Mouse (Mus musculus) adrenal gland, postnatal 36 days (tissue): ENCODE measurements around the gene Brca1. TPM values are rescaled to one million over a fixed set of nuclear protein-coding genes. Genes with fewer than 3 reads are reported as not detected.
"Not testable (repeated sequence)": the region's sequence is repeated elsewhere in the genome, so short reads cannot be mapped to it uniquely, and the experiment has no call there.

Experiments
- DNase-seq, 2 experiments: peaks; one replicate each; pipeline ENCODE4 v3.0.0; 2021; ENCODE audit warnings: mixed read lengths in 1 of 2
- total RNA-seq, 2 experiments: library from RNA; stranded (reverse); gene quantifications; 2 replicates each; pipeline ENCODE4 v1.2.3; 2021

Brca1 gene
- total RNA-seq, 2 experiments from 2014 or later = 2.4 to 2.9 TPM

DNA sequence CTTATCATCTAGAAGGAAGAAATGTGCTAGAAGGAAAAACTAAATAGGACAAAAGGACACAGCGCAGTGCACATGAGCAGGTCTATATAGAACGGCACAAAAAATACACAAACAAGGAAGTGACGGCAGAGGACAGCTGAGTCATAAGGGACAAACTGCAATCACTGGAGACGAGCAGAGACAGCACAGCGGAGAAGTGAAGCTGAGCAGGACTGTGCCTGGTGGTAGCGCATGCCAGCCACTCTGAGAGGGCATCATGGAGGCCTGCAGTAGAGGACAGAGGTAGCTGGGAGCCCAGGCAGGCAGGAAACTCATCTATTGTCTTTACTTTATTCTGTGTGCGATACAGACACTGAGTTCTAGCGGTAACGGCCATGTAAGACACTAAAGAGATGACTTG is 8.2 kb downstream of the Brca1 start:
- peak; percentile 14 to 22 for DNase-seq

GRCm38 (mm10) chr11:101526686-101527085 is 25.1 kb downstream of the Brca1 start:
- DNase-seq = no peak

GRCm38 (mm10) chr11:101525936-101526595 is 25.7 kb downstream of the Brca1 start:
- DNase-seq = no peak

GRCm38 (mm10) chr11:101525056-101525455 is 26.7 kb downstream of the Brca1 start:
- DNase-seq = no peak

GRCm38 (mm10) chr11:101524446-101524845 is 27.3 kb downstream of the Brca1 start:
- no peak for DNase-seq

- no peak for DNase-seq
Observed at GRCm38 (mm10) chr11:101519364-101519763, 32.4 kb downstream of the Brca1 start.

- peak; percentile 27 to 31 for DNase-seq
Observed at GRCm38 (mm10) chr11:101518937-101519336, 32.8 kb downstream of the Brca1 start.

DNA sequence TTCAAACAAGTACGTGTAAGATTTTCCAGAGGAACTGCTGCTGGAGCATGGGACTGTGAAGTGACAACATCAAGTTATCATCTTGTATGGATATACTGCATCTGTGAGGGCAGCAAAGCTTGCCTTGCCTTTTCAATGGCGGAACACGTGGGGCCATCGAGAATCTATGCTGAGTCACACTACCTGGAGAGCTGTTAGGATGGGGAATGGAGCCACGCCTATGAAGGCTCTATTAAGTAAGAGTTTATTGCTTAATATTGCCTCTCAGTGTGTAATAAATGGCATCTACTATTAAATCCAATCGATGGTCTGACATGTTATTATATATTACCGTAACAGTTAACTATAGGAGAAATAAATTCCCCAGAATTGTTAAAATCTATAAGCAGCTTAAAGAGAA is 44.7 kb downstream of the Brca1 start:
- no peak for DNase-seq

DNA sequence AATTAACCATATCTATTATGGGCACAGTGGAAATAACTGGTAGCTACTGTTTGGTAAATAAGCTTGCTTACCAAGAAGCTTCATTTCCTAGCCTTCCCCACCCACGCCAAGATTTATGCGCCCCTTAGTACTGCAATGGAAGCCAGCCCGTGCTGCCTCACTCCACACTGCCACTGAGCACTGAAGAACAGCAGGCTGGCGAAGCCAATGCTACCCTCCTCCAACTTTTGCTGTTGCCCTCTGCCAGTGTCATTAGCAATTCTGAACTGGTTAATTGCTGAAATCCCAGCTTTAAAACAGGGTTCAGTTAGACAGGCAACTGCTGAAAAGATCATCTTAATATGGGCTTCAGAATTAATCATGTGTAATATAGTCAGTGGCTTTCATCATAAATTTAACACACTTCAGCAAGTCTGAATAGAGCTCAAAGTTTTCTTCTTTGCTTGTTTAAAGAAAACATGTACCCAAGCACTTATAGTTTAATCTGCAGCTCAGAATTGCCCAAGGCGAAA is 45.4 kb downstream of the Brca1 start:
- no peak for DNase-seq

GRCm38 (mm10) chr11:101486126-101486525 is 65.6 kb downstream of the Brca1 start:
- DNase-seq = no peak

DNA sequence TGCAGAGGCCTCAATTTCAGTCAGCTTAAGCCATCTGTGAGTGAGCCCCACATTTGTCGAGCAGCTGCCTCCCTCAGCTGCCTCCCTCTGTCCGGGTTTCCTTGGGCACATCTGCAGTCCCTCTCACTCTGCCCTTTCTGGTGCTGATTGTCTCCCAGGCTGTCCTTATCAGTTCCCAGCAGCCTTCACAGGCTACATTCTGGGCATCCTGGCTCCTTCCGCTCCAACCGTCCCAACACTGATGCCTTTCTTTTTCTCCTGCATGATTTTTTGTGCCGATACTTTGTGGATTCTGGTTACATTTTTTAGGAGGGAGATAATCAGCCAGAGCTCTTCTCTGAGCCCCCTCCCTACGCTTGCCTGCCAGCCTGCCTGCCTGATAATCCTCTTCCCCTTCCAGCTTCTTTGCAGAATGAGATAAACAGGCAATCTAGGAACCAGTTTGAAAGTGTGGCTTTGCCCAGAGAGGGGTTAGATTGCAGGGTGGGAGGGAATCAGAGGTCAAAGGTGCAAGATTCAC is 66.2 kb downstream of the Brca1 start:
- no peak for DNase-seq

- DNase-seq = no peak
Observed at GRCm38 (mm10) chr11:101484814-101485213, 66.9 kb downstream of the Brca1 start.

DNA sequence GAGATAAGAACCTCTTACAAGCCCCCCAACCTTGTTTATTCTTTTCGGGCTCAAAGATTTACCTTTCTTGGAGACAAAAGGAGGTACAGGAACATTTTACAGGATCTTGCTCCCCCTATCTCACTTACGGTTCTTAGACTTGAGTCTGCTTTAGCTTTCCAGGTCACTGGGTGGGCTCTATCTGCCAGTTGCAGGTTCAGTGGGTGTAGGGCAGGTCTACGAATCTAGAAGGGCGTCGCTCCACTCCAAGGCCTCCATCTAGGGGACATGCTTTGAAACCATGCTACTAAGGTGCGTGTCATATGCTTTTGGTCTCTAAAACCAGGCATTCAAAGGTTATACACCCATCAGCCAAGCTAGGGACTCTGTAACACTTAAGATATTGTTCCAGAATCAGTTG is 67.5 kb downstream of the Brca1 start:
- no peak for DNase-seq

DNA sequence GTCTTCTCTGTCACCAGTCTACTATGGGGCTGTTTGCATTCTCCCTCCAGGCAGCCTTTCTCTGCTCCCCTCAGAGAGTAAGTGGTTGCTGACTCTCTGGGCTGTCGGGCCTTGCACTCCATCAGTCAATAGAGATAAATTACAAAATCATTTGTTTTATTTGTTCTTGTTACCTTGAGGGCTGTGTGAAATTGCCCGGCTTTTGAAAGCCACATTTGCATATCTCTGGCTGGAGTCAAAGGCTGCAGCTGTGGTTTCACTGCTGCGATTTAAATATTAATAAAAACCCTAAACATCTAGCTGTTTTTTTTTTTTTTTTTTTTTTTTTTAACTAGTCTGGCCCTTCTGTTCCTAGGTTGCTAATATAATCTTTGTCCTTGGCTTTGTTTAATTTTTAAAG is 68.0 kb downstream of the Brca1 start:
- DNase-seq = no peak

- DNase-seq = no peak
Observed at GRCm38 (mm10) chr11:101480912-101481311, 70.8 kb downstream of the Brca1 start.

GRCm38 (mm10) chr11:101479171-101479635 is 72.6 kb downstream of the Brca1 start:
- no peak for DNase-seq

DNA sequence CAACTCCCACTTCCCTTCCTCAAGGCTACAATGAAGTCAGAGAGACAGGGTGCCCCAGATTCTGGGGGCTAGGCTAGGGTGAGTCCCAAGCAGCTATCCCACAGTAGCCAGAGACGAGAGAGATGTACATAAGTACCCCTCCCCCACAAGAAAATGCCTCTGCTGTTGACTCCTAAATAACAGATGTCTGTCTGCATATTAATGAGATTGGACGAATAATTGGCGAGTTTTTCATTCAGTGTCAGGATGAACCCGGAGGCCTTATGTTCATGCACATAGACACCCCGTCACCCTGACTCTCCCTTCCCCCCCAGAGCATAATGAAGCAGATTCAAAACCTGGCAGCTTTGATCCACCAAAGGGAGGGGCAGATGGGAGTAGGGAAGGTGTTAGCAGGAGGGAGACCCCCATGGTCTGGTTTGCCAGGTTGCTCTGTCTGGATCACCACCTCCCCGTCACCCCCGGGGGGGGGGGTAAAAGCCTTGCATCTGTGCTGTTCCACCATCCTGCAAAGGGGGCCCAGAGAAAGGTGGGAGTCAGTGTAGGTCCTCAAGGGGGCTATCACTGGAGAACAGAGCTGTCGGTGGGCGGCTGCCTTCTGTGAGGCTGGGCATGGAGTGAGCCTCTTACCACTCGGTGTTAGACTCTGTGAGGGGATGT is 74.1 kb downstream of the Brca1 start:
- DNase-seq = no peak

DNA sequence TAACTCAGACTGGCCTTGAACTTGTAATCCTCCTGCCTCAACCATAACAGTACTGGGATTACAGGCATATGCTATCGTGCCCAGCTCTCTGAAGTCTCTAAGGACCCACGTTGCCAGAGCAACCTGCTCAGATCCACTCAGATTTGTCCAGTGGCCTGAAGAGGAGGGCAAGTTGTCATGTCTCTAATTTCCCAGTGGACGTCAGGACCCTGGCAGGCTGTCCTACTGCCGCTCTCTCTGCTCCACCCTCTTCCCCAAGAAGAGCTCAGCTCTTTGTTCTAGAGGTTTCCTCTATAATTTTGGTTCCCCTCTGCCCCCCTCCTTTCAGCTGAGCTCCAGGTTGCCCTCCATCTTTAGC is 74.6 kb downstream of the Brca1 start:
- DNase-seq = no peak

GRCm38 (mm10) chr11:101476361-101476760 is 75.4 kb downstream of the Brca1 start:
- DNase-seq = not testable (repeated sequence)

DNA sequence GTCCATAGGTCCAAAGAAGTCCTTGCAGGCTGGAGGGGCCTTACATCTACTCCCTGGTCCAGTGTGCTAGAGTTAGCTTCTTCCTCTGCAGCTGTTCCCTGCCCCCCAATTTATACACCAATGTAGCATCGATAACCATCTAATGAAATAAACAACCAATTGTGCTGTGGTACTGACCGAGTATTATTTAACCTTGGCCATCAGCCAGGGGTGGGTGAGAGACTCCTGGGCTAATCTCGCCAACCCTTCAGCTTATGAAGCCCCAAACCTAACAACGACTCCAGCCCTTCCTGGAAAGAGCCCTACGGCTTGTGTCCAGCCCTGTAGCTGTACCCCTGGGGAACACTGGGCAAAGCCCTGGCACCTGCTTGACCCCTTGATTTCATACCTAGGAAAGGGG is 77.5 kb downstream of the Brca1 start:
- no peak for DNase-seq

GRCm38 (mm10) chr11:101473686-101474085 is 78.1 kb downstream of the Brca1 start:
- DNase-seq = not testable (repeated sequence)

DNA sequence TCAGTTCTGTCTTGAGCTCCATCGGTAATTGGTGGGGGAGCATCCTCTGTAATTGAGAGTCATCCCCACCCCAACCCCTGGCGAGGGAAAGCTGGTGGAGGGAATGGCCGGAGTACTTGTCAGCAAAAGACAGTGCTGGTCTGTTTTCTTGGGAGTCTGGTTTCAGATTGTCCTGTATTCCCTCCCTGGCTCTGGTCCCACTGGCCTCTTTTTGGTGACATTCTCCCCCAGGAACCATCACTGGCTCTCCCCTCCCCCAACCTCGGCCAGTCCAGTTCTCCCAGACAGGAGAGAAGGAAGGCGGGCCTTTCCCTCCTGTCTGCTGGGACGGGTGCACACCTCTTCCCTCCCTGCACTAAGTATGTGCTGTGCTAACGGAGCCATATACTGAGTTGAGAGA is 79.4 kb downstream of the Brca1 start:
- DNase-seq = no peak

DNA sequence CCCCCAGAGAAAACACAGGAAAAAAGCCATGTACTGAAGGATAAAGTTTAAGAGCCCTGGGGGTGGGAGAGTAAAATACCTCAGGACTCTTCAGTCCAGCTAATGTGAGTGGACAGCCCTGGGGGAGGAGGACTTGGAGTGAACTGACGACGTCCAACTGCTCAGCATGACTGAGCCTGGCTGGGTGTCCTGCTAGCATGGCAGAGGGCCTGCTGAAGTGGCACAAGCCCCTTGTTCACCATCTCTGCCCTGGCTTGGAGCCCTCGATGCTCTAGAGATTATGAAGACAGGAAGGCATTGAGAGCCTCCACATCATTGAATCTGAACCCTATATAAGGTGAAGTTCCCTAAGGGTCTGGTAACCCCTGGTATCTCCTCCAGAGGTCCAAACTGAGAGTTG is 79.8 kb downstream of the Brca1 start:
- no peak for DNase-seq

DNA sequence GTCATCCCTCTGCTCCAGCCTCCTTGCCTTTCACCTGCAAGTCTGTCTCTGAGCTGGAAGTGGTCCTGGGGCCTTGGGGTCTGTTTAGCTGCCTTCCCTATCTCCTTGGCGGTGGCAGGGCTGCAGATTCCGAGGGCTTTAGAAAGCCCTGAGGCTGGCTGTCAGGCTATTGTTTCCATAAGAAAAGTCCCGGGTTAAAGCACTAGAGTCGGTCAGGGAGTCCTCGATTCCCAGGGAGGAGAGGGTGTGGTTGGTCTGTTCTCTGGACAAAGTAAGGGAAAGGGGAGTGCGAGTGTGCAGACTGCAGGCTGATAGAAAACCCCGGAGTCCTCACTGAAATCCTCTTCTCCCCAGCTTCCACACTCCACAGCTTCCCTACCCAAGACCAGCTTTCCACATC is 81.5 kb downstream of the Brca1 start:
- no peak for DNase-seq
